Mouse (Mus musculus) stomach, embryonic 16.5 days (tissue): ENCODE measurements around the gene Ttc9b. TPM values are rescaled to one million over a fixed set of nuclear protein-coding genes. Genes with fewer than 3 reads are reported as not detected.

Source experiments
- ATAC-seq: fragments of 200-750 bp; cut with Nextera tagmentation; 2 replicates; pipeline ENCODE4 v1.8.0; 2017; ENCODE audit warnings: moderate number of reproducible peaks, moderate TSS enrichment; ENCODE audit not compliant: insufficient read depth, low FRiP score
- H3K27ac ChIP-seq: fragments of 300-500 bp; sonication (generic); 2 replicates; pipeline ENCODE4 v1.5.1; 2014; ENCODE audit warnings: low read length
- H3K27me3 ChIP-seq: fragments of 300-500 bp; sonication (generic); 2 replicates; pipeline ENCODE4 v1.6.1; 2014; ENCODE audit warnings: low read length, control low read depth, mixed read lengths; ENCODE audit not compliant: control insufficient read depth, insufficient read depth
- H3K36me3 ChIP-seq: fragments of 300-500 bp; sonication (generic); 2 replicates; pipeline ENCODE4 v1.6.1; 2014; ENCODE audit warnings: low read length; ENCODE audit not compliant: control insufficient read depth, insufficient read depth
- H3K4me1 ChIP-seq: fragments of 300-500 bp; sonication (generic); 2 replicates; pipeline ENCODE4 v1.6.1; 2014; ENCODE audit warnings: low read length, control low read depth, mixed read lengths; ENCODE audit not compliant: control insufficient read depth, insufficient read depth
- H3K4me2 ChIP-seq: fragments of 300-500 bp; sonication (generic); 2 replicates; pipeline ENCODE4 v1.6.1; 2014; ENCODE audit warnings: low read depth, low read length, mixed read lengths
- H3K4me3 ChIP-seq: fragments of 300-500 bp; sonication (generic); replicated peaks from 2 replicates; pipeline ENCODE4 v1.5.1; 2014; ENCODE audit warnings: mild to moderate bottlenecking, low read length
- H3K9ac ChIP-seq: fragments of 300-500 bp; sonication (generic); 2 replicates; pipeline ENCODE4 v1.6.1; 2014; ENCODE audit warnings: low read length
- H3K9me3 ChIP-seq: fragments of 300-500 bp; sonication (generic); replicated peaks from 2 replicates; pipeline ENCODE4 v1.6.1; 2016; ENCODE audit warnings: low read length, control low read depth; ENCODE audit not compliant: control insufficient read depth
- WGBS: fragments of 180-500 bp; shearing (Covaris S2); extraction: QIAGEN DNeasy Blood & Tissue Kit; methylation state at CpG from one replicate; pipeline ENCODE4 v1.1.7; 2014; 5-methylcytosine and 5-hydroxymethylcytosine counted together
- polyA plus RNA-seq: library from polyadenylated mRNA; unstranded; fragments of >200 nt; fragmentation: Nextera tagmentation; extraction: Ambion mirVana; gene quantifications from 2 replicates; pipeline ENCODE4 v1.2.1, GENCODE M21; 2015

Ttc9b gene
- polyA plus RNA-seq, 1 experiment from 2014 or later: 0.94 TPM

GRCm38 (mm10) chr7:27673575-27674131 lies 19.9 kb downstream of the Ttc9b start:
- ATAC-seq: no peak
- peak overlapping the region; percentile 74 for H3K4me3 ChIP-seq
- H3K4me2 ChIP-seq: peak overlapping the region; percentile 94
- H3K9me3 ChIP-seq: no peaks in the 10 kb centered on the region
- H3K27me3 ChIP-seq: no peaks in the 10 kb centered on the region
- WGBS: 1% methylated on average over 51 of the region's 52 CpGs
- no peaks in the 10 kb centered on the region for H3K36me3 ChIP-seq
- H3K27ac ChIP-seq: no peak overlapping the region; the same call in 1 of the 2 replicates
- H3K4me1 ChIP-seq: peaks cover 16% of the 10 kb centered on the region
- peak overlapping the region; percentile 87 for H3K9ac ChIP-seq

GRCm38 (mm10) chr7:27674195-27674521 lies 20.4 kb downstream of the Ttc9b start:
- peak overlapping the region; percentile 89; the same call in 1 of the 2 replicates for H3K27ac ChIP-seq
- H3K9ac ChIP-seq: peak overlapping the region; percentile 87
- H3K4me1 ChIP-seq: peaks cover 16% of the 10 kb centered on the region
- ATAC-seq: peak; percentile 62
- H3K9me3 ChIP-seq: no peaks in the 10 kb centered on the region
- no peaks in the 10 kb centered on the region for H3K36me3 ChIP-seq
- H3K4me2 ChIP-seq: peak overlapping the region; percentile 94
- H3K4me3 ChIP-seq: peak overlapping the region; percentile 74
- H3K27me3 ChIP-seq: no peaks in the 10 kb centered on the region
- WGBS: 1% methylated on average over 38 of the region's 38 CpGs

GRCm38 (mm10) chr7:27674522-27675221 lies 21.0 kb downstream of the Ttc9b start, which contains the start of gene Map3k10:
Gene Map3k10 (minus strand): TSS chr7:27674598.
- Histone ChIP-seq H3K4me1 (peaks cover 16% of the 10 kb centered on the region), H3K9ac (peak within 1 kb of the TSS; percentile 87), H3K4me2 (peak within 1 kb of the TSS; percentile 94), H3K9me3 (no peaks in the 10 kb centered on the region), H3K27ac (peak within 1 kb of the TSS; percentile 89), H3K4me3 (peak within 1 kb of the TSS; percentile 74), H3K27me3 (no peaks in the 10 kb centered on the region), H3K36me3 (no peaks in the 10 kb centered on the region)
- WGBS: under 1% methylated on average over 31 of the region's 31 CpGs
- ATAC-seq: peak; percentile 97

GRCm38 (mm10) chr7:27675222-27675612 lies 21.5 kb downstream of the Ttc9b start:
- Histone ChIP-seq H3K36me3 (no peaks in the 10 kb centered on the region), H3K4me2 (peak overlapping the region; percentile 94), H3K9ac (no peak overlapping the region), H3K27ac (no peak overlapping the region), H3K9me3 (no peaks in the 10 kb centered on the region), H3K27me3 (no peaks in the 10 kb centered on the region), H3K4me1 (peaks cover 16% of the 10 kb centered on the region), H3K4me3 (peak overlapping the region; percentile 74)
- no peak for ATAC-seq
- 25% methylated on average over 14 of the region's 14 CpGs for WGBS

- H3K27me3 ChIP-seq: no peaks in the 10 kb centered on the region
- no peak overlapping the region for H3K4me2 ChIP-seq
- no peak overlapping the region for H3K27ac ChIP-seq
- no peaks in the 10 kb centered on the region for H3K36me3 ChIP-seq
- no peak overlapping the region for H3K4me3 ChIP-seq
- H3K4me1 ChIP-seq: peaks cover 2% of the 10 kb centered on the region
- WGBS: 48% methylated on average over 2 of the region's 2 CpGs
- no peak for ATAC-seq
- H3K9me3 ChIP-seq: no peaks in the 10 kb centered on the region
- no peak overlapping the region for H3K9ac ChIP-seq
Measured at GRCm38 (mm10) chr7:27683218-27683617, 29.5 kb downstream of the Ttc9b start.

GRCm38 (mm10) chr7:27685220-27685619 lies 31.5 kb downstream of the Ttc9b start:
- no peak for ATAC-seq
- peaks cover 10% of the 10 kb centered on the region for H3K4me1 ChIP-seq
- no peak overlapping the region for H3K27ac ChIP-seq
- H3K27me3 ChIP-seq: no peaks in the 10 kb centered on the region
- H3K4me2 ChIP-seq: no peak overlapping the region
- no peak overlapping the region for H3K4me3 ChIP-seq
- H3K9me3 ChIP-seq: no peaks in the 10 kb centered on the region
- H3K9ac ChIP-seq: no peak overlapping the region
- H3K36me3 ChIP-seq: no peaks in the 10 kb centered on the region
- WGBS: 35% methylated on average over 5 of the region's 5 CpGs

- Histone ChIP-seq H3K4me2 (no peak overlapping the region), H3K36me3 (no peaks in the 10 kb centered on the region), H3K4me1 (peaks cover 10% of the 10 kb centered on the region), H3K9me3 (no peaks in the 10 kb centered on the region), H3K9ac (no peak overlapping the region), H3K27ac (no peak overlapping the region), H3K4me3 (no peak overlapping the region), H3K27me3 (no peaks in the 10 kb centered on the region)
- no peak for ATAC-seq
- WGBS: 0% methylated on average over 6 of the region's 6 CpGs
Measured at GRCm38 (mm10) chr7:27685681-27686080, 32.0 kb downstream of the Ttc9b start.

GRCm38 (mm10) chr7:27687043-27687442 lies 33.3 kb downstream of the Ttc9b start:
- Histone ChIP-seq H3K4me2 (no peak overlapping the region), H3K4me3 (no peak overlapping the region), H3K9ac (no peak overlapping the region), H3K36me3 (no peaks in the 10 kb centered on the region), H3K27ac (no peak overlapping the region), H3K9me3 (no peaks in the 10 kb centered on the region), H3K27me3 (no peaks in the 10 kb centered on the region), H3K4me1 (peaks cover 10% of the 10 kb centered on the region)
- 85% methylated on average over 1 of the region's 1 CpGs for WGBS
- ATAC-seq: no peak

- Histone ChIP-seq H3K27ac (no peak overlapping the region), H3K4me1 (peaks cover 10% of the 10 kb centered on the region), H3K9ac (peak overlapping the region; percentile 78; the same call in 1 of the 2 replicates), H3K4me2 (peak overlapping the region; percentile 85), H3K4me3 (no peak overlapping the region), H3K9me3 (no peaks in the 10 kb centered on the region), H3K36me3 (no peaks in the 10 kb centered on the region), H3K27me3 (no peaks in the 10 kb centered on the region)
- 62% methylated on average over 3 of the region's 3 CpGs for WGBS
- no peak for ATAC-seq
Measured at GRCm38 (mm10) chr7:27687836-27688235, 34.1 kb downstream of the Ttc9b start.
